Mouse (Mus musculus): Measurements from ENCODE around the gene Dlg2. TPM values are rescaled to one million over a fixed set of nuclear protein-coding genes. Genes with fewer than 3 reads are reported as not detected.

The Dlg2 gene
- polyA plus RNA-seq, 1 experiment = 0.01 TPM

DNA sequence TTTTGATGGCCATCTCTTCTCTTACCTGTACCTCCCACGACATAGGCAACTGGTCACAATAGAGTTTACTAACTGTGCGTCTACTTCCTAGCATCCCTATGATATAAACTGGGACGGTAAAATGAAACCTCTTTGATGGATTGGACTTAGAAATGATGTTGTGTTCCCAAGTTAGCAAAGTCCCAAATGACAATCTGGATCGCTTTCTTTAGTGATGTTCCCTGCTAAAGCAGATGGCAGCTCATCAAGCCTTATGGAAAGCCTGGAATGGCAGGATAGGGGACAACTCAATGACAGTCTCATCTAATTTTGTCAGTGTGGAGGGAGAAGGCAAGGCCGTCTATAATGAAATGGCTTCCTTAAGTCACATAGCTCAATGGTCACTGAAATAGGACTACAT lies 472.7 kb downstream of the Dlg2 start:
- H3K36me3 ChIP-seq (ENCODE audit: control insufficient read depth, insufficient read depth) = no peaks in the 10 kb centered on the region
- no peak overlapping the region for H3K4me3 ChIP-seq (ENCODE audit: insufficient read depth, poor library complexity, severe bottlenecking)
- no peaks in the 10 kb centered on the region for H3K79me3 ChIP-seq (ENCODE audit: low read depth)
- H3ac ChIP-seq (ENCODE audit: control insufficient read depth, insufficient read length, low read depth) = no peak overlapping the region
- TF ChIP-seq MYOD1 (IDR thresholded peaks at IDR 0.05; ENCODE audit: control insufficient read depth, insufficient read length, low read depth) = no peak
- no peaks in the 10 kb centered on the region for H3K27me3 ChIP-seq (ENCODE audit: control insufficient read depth, insufficient read depth, insufficient read length)
- no peaks in the 10 kb centered on the region for H3K79me2 ChIP-seq (ENCODE audit: control insufficient read depth, insufficient read depth)

- H3K79me3 ChIP-seq (ENCODE audit: low read depth) = no peaks in the 10 kb centered on the region
- TF ChIP-seq CEBPB (IDR thresholded peaks at IDR 0.05; ENCODE audit: low read depth) (no peak), FOSL1 (IDR thresholded peaks at IDR 0.05; ENCODE audit: insufficient read depth, low read length, poor library complexity, severe bottlenecking) (no peak), MAX (IDR thresholded peaks at IDR 0.05) (no peak), MYOD1 (IDR thresholded peaks at IDR 0.05; ENCODE audit: control insufficient read depth, insufficient read length, low read depth) (no peak), MYOG (IDR thresholded peaks at IDR 0.05; ENCODE audit: control insufficient read depth, extremely low read depth, insufficient read length) (no peak), CTCF (IDR thresholded peaks at IDR 0.05; ENCODE audit: control insufficient read depth, insufficient read depth, insufficient read length) (no peak), USF1 (IDR thresholded peaks at IDR 0.05; ENCODE audit: low read depth) (no peak)
- H3K27me3 ChIP-seq (ENCODE audit: control insufficient read depth, insufficient read depth, insufficient read length) = no peaks in the 10 kb centered on the region
- H3K4me3 ChIP-seq (ENCODE audit: insufficient read depth, poor library complexity, severe bottlenecking) = no peak overlapping the region
- no peaks in the 10 kb centered on the region for H3K36me3 ChIP-seq (ENCODE audit: control insufficient read depth, insufficient read depth)
- H3K79me2 ChIP-seq (ENCODE audit: control insufficient read depth, insufficient read depth) = no peaks in the 10 kb centered on the region
- no peak overlapping the region for H3ac ChIP-seq (ENCODE audit: control insufficient read depth, insufficient read length, low read depth)
Measured at GRCm38 (mm10) chr7:90977241-90977640, 500.8 kb downstream of the Dlg2 start.

DNA sequence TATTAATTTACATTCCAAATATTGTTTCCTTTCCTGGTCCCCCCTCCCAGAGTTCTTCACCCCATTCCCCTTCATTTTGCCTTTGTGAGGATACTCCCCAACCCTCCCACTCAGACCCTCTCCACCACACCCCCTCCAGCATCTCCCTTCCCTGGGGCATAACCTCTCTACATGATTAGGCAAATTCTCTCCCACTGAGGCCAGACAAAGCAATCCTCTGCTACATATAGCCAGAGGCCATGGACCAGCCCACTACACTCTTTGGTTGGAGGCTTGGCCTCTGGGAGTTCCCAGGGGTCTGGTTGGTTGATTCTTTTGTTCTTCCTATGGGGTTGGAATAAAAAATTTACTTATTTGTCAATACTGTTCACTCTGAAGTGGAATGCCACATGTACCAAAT lies 505.6 kb downstream of the Dlg2 start:
- H3K4me3 ChIP-seq (ENCODE audit: insufficient read depth, poor library complexity, severe bottlenecking) = no peak overlapping the region
- H3K27me3 ChIP-seq (ENCODE audit: control insufficient read depth, insufficient read depth, insufficient read length) = no peaks in the 10 kb centered on the region
- TF ChIP-seq MAX (IDR thresholded peaks at IDR 0.05) (no peak), MYOG (IDR thresholded peaks at IDR 0.05; ENCODE audit: control insufficient read depth, extremely low read depth, insufficient read length) (no peak), CTCF (IDR thresholded peaks at IDR 0.05; ENCODE audit: control insufficient read depth, insufficient read depth, insufficient read length) (no peak), USF1 (IDR thresholded peaks at IDR 0.05; ENCODE audit: low read depth) (no peak), CEBPB (IDR thresholded peaks at IDR 0.05; ENCODE audit: low read depth) (no peak), FOSL1 (IDR thresholded peaks at IDR 0.05; ENCODE audit: insufficient read depth, low read length, poor library complexity, severe bottlenecking) (no peak), MYOD1 (IDR thresholded peaks at IDR 0.05; ENCODE audit: control insufficient read depth, insufficient read length, low read depth) (no peak)
- no peaks in the 10 kb centered on the region for H3K79me2 ChIP-seq (ENCODE audit: control insufficient read depth, insufficient read depth)
- H3K36me3 ChIP-seq (ENCODE audit: control insufficient read depth, insufficient read depth) = no peaks in the 10 kb centered on the region
- no peak overlapping the region for H3ac ChIP-seq (ENCODE audit: control insufficient read depth, insufficient read length, low read depth)
- no peaks in the 10 kb centered on the region for H3K79me3 ChIP-seq (ENCODE audit: low read depth)

DNA sequence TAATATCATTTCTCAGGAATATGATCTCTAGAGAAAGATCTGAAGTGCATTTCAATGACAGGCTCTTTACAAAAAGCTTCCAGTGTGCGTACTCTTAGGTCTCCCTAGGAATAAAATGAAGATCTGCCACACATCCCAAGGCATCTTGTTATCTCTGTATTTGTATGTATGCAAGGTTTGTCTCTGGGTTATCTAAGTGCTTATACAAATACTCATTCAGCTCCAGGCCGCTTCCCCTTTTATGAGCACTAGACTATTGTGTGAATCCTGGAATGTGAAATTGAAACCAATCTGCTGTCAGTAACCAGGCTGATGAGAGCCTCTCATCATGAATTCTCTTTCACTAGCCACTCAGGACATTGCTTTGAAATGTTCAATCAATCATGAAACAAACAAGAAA lies 534.2 kb downstream of the Dlg2 start:
- no peak overlapping the region for H3K4me3 ChIP-seq (ENCODE audit: insufficient read depth, poor library complexity, severe bottlenecking)
- no peaks in the 10 kb centered on the region for H3K79me3 ChIP-seq (ENCODE audit: low read depth)
- no peaks in the 10 kb centered on the region for H3K27me3 ChIP-seq (ENCODE audit: control insufficient read depth, insufficient read depth, insufficient read length)
- no peaks in the 10 kb centered on the region for H3K36me3 ChIP-seq (ENCODE audit: control insufficient read depth, insufficient read depth)
- TF ChIP-seq FOSL1 (IDR thresholded peaks at IDR 0.05; ENCODE audit: insufficient read depth, low read length, poor library complexity, severe bottlenecking) = no peak
- TF ChIP-seq MYOD1 (IDR thresholded peaks at IDR 0.05; ENCODE audit: control insufficient read depth, insufficient read length, low read depth) = no peak
- TF ChIP-seq CEBPB (IDR thresholded peaks at IDR 0.05; ENCODE audit: low read depth) = no peak
- no peaks in the 10 kb centered on the region for H3K79me2 ChIP-seq (ENCODE audit: control insufficient read depth, insufficient read depth)
- no peak overlapping the region for H3ac ChIP-seq (ENCODE audit: control insufficient read depth, insufficient read length, low read depth)

DNA sequence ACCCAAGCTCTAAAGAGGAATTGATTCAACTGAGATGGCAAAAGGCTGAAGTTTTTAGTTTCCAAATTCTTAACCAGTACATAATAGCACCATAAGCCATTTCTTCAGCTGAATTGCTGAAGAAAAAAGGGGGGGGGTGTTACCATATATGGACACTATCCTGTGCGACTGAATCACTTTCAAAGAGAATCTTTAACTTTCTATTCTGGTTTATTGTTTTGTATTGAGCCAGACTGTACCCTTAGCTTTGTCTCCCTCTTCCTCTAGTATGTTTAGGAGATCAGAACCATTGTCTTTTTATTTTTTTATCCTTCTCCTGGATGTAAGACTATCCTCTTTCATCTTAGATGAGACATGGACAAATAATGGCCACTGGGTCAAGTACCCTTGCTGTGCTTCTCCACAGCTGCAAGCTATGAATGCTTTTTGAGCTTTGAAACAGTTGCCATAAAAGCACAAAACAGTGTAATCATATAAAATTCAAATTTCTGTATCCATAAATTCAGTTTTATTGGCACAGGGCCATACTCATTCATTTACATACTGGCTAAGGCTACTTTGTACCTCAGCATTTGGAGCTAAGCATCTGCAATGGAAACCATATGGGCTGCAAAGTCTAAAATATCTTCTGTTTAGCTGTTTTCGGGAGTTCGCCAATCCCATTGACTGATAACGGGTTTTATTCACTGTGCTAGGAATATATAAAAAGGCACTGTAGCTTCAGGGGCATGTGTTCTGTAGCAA lies 568.7 kb downstream of the Dlg2 start:
- TF ChIP-seq CTCF (IDR thresholded peaks at IDR 0.05; ENCODE audit: control insufficient read depth, insufficient read depth, insufficient read length) (no peak), CEBPB (IDR thresholded peaks at IDR 0.05; ENCODE audit: low read depth) (no peak), MAX (IDR thresholded peaks at IDR 0.05) (no peak), FOSL1 (IDR thresholded peaks at IDR 0.05; ENCODE audit: insufficient read depth, low read length, poor library complexity, severe bottlenecking) (no peak), MYOD1 (IDR thresholded peaks at IDR 0.05; ENCODE audit: control insufficient read depth, insufficient read length, low read depth) (no peak)
- Histone ChIP-seq H3K79me2 (ENCODE audit: control insufficient read depth, insufficient read depth) (no peaks in the 10 kb centered on the region), H3K27me3 (ENCODE audit: control insufficient read depth, insufficient read depth, insufficient read length) (no peaks in the 10 kb centered on the region), H3ac (ENCODE audit: control insufficient read depth, insufficient read length, low read depth) (no peak overlapping the region), H3K4me3 (ENCODE audit: insufficient read depth, poor library complexity, severe bottlenecking) (no peak overlapping the region), H3K79me3 (ENCODE audit: low read depth) (no peaks in the 10 kb centered on the region), H3K36me3 (ENCODE audit: control insufficient read depth, insufficient read depth) (no peaks in the 10 kb centered on the region)

DNA sequence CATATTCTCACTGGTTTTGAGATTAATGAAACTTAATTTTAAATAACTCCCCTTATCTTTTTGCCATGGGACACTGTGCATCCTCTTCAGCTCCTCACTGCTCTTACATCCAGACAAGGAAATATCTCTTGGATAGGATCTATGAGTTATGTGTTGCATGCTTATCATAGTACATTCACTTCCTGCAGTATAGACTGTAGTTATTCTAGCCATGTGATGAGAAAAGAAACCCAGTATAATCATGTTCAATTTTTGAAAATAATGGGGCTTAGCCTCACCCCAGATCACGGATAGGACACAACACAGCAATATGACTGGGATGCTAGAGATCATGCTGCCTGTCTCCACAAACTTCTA lies 569.2 kb downstream of the Dlg2 start:
- no peaks in the 10 kb centered on the region for H3K27me3 ChIP-seq (ENCODE audit: control insufficient read depth, insufficient read depth, insufficient read length)
- no peak overlapping the region for H3ac ChIP-seq (ENCODE audit: control insufficient read depth, insufficient read length, low read depth)
- H3K79me2 ChIP-seq (ENCODE audit: control insufficient read depth, insufficient read depth) = no peaks in the 10 kb centered on the region
- TF ChIP-seq MYOD1 (IDR thresholded peaks at IDR 0.05; ENCODE audit: control insufficient read depth, insufficient read length, low read depth) (no peak), CTCF (IDR thresholded peaks at IDR 0.05; ENCODE audit: control insufficient read depth, insufficient read depth, insufficient read length) (no peak), FOSL1 (IDR thresholded peaks at IDR 0.05; ENCODE audit: insufficient read depth, low read length, poor library complexity, severe bottlenecking) (no peak), USF1 (IDR thresholded peaks at IDR 0.05; ENCODE audit: low read depth) (no peak), MYOG (IDR thresholded peaks at IDR 0.05; ENCODE audit: control insufficient read depth, extremely low read depth, insufficient read length) (no peak), MAX (IDR thresholded peaks at IDR 0.05) (no peak), CEBPB (IDR thresholded peaks at IDR 0.05; ENCODE audit: low read depth) (no peak)
- no peak overlapping the region for H3K4me3 ChIP-seq (ENCODE audit: insufficient read depth, poor library complexity, severe bottlenecking)
- H3K36me3 ChIP-seq (ENCODE audit: control insufficient read depth, insufficient read depth) = no peaks in the 10 kb centered on the region
- H3K79me3 ChIP-seq (ENCODE audit: low read depth) = no peaks in the 10 kb centered on the region

Data from C2C12 (cell line).